Mouse (Mus musculus) liver, embryonic 15.5 days (tissue): ENCODE results near the gene Rab11fip4. TPM values are rescaled to one million over a fixed set of nuclear protein-coding genes. Genes with fewer than 3 reads are reported as not detected.

Source experiments
- ATAC-seq: fragments of 200-750 bp; cut with Nextera tagmentation; 2 replicates; pipeline ENCODE4 v1.8.0; 2017; ENCODE audit warnings: moderate number of reproducible peaks, mild to moderate bottlenecking, moderate library complexity; ENCODE audit not compliant: insufficient read depth
- H3K27ac ChIP-seq: fragments of 300-500 bp; sonication (generic); replicated peaks from 2 replicates; pipeline ENCODE4 v1.5.1; 2015; ENCODE audit warnings: mild to moderate bottlenecking, inconsistent platforms
- H3K27me3 ChIP-seq: fragments of 300-500 bp; sonication (generic); 2 replicates; pipeline ENCODE4 v1.6.1; 2015; ENCODE audit warnings: mild to moderate bottlenecking, inconsistent platforms
- H3K36me3 ChIP-seq: fragments of 300-500 bp; sonication (generic); replicated peaks from 2 replicates; pipeline ENCODE4 v1.6.1; 2015; ENCODE audit warnings: moderate library complexity, mild to moderate bottlenecking, inconsistent platforms
- H3K4me1 ChIP-seq: fragments of 300-500 bp; sonication (generic); replicated peaks from 2 replicates; pipeline ENCODE4 v1.6.1; 2015; ENCODE audit warnings: inconsistent platforms
- H3K4me2 ChIP-seq: fragments of 300-500 bp; sonication (generic); 2 replicates; pipeline ENCODE4 v1.6.1; 2015; ENCODE audit warnings: moderate library complexity, mild to moderate bottlenecking, inconsistent platforms
- H3K4me3 ChIP-seq: fragments of 300-500 bp; sonication (generic); replicated peaks from 2 replicates; pipeline ENCODE4 v1.5.1; 2015; ENCODE audit warnings: mild to moderate bottlenecking, inconsistent platforms
- H3K9ac ChIP-seq: fragments of 300-500 bp; sonication (generic); 2 replicates; pipeline ENCODE4 v1.6.1; 2015; ENCODE audit warnings: moderate library complexity, mild to moderate bottlenecking, inconsistent platforms
- H3K9me3 ChIP-seq: fragments of 300-500 bp; sonication (generic); replicated peaks from 2 replicates; pipeline ENCODE4 v1.6.1; 2016; ENCODE audit warnings: inconsistent platforms
- WGBS: fragments of 180-500 bp; shearing (Covaris S2); methylation state at CpG from one replicate; pipeline ENCODE4 v1.1.7; 2015; ENCODE audit warnings: mixed read lengths; ENCODE audit not compliant: insufficient replicate concordance; 5-methylcytosine and 5-hydroxymethylcytosine counted together
- polyA plus RNA-seq: library from polyadenylated mRNA; unstranded; fragments of >200 nt; fragmentation: Nextera tagmentation; extraction: Ambion mirVana; gene quantifications from 2 replicates; pipeline ENCODE4 v1.2.1, GENCODE M21; 2015

Rab11fip4 gene
- polyA plus RNA-seq, 1 experiment from 2014 or later = 1.1 TPM

- peaks cover 5% of the 10 kb centered on the region; the same call in 1 of the 2 replicates for H3K27me3 ChIP-seq
- no peak overlapping the region for H3K27ac ChIP-seq
- ATAC-seq = no peak
- H3K4me2 ChIP-seq = no peak overlapping the region
- 59% methylated on average over 3 of the region's 3 CpGs for WGBS
- H3K36me3 ChIP-seq = no peaks in the 10 kb centered on the region
- H3K9ac ChIP-seq = no peak overlapping the region
- H3K4me1 ChIP-seq = peaks cover 17% of the 10 kb centered on the region
- H3K9me3 ChIP-seq = no peaks in the 10 kb centered on the region
- no peak overlapping the region for H3K4me3 ChIP-seq
Measured at GRCm38 (mm10) chr11:79614880-79615279, 23.9 kb downstream of the Rab11fip4 start.

- H3K9me3 ChIP-seq = no peaks in the 10 kb centered on the region
- H3K4me1 ChIP-seq = peaks cover 11% of the 10 kb centered on the region
- H3K27ac ChIP-seq = no peak overlapping the region
- no peaks in the 10 kb centered on the region for H3K36me3 ChIP-seq
- no peak overlapping the region for H3K9ac ChIP-seq
- no peak overlapping the region for H3K4me2 ChIP-seq
- no peak overlapping the region for H3K4me3 ChIP-seq
- no peak for ATAC-seq
- 45% methylated on average over 5 of the region's 5 CpGs for WGBS
- H3K27me3 ChIP-seq = peaks cover 5% of the 10 kb centered on the region; the same call in 1 of the 2 replicates
Measured at GRCm38 (mm10) chr11:79615871-79616270, 24.9 kb downstream of the Rab11fip4 start.

- no peaks in the 10 kb centered on the region for H3K9me3 ChIP-seq
- peaks cover 5% of the 10 kb centered on the region; the same call in 1 of the 2 replicates for H3K27me3 ChIP-seq
- H3K9ac ChIP-seq = no peak overlapping the region
- H3K4me3 ChIP-seq = no peak overlapping the region
- H3K4me2 ChIP-seq = no peak overlapping the region
- no peak for ATAC-seq
- 57% methylated on average over 8 of the region's 8 CpGs for WGBS
- no peak overlapping the region for H3K27ac ChIP-seq
- H3K4me1 ChIP-seq = no peaks in the 10 kb centered on the region
- H3K36me3 ChIP-seq = no peaks in the 10 kb centered on the region
Measured at GRCm38 (mm10) chr11:79617991-79618390, 27.0 kb downstream of the Rab11fip4 start.

- Histone ChIP-seq H3K4me3 (no peak overlapping the region), H3K36me3 (no peaks in the 10 kb centered on the region), H3K9ac (no peak overlapping the region), H3K4me1 (no peaks in the 10 kb centered on the region), H3K4me2 (peak overlapping the region; percentile 7; the same call in 1 of the 2 replicates), H3K9me3 (no peaks in the 10 kb centered on the region), H3K27ac (no peak overlapping the region), H3K27me3 (no peaks in the 10 kb centered on the region)
- 0 out of 2 replicates have a peak, but pooled peaks have one; percentile 31 for ATAC-seq
- WGBS = 33% methylated on average over 5 of the region's 5 CpGs
Measured at GRCm38 (mm10) chr11:79623029-79623428, 32.0 kb downstream of the Rab11fip4 start.

GRCm38 (mm10) chr11:79624801-79625302, 33.8 kb downstream of the Rab11fip4 start:
- Histone ChIP-seq H3K27ac (no peak overlapping the region), H3K36me3 (no peaks in the 10 kb centered on the region), H3K27me3 (no peaks in the 10 kb centered on the region), H3K9ac (no peak overlapping the region), H3K4me2 (no peak overlapping the region), H3K9me3 (no peaks in the 10 kb centered on the region), H3K4me1 (no peaks in the 10 kb centered on the region), H3K4me3 (no peak overlapping the region)
- no peak for ATAC-seq
- 17% methylated on average over 4 of the region's 4 CpGs for WGBS

- Histone ChIP-seq H3K4me1 (0 out of 2 replicates have a peak, but pooled peaks cover 6% of the 10 kb centered on the region), H3K4me2 (no peak overlapping the region), H3K27me3 (no peaks in the 10 kb centered on the region), H3K4me3 (no peak overlapping the region), H3K9me3 (no peaks in the 10 kb centered on the region), H3K36me3 (no peaks in the 10 kb centered on the region), H3K27ac (no peak overlapping the region), H3K9ac (no peak overlapping the region)
- 47% methylated on average over 3 of the region's 3 CpGs for WGBS
- no peak for ATAC-seq
Measured at GRCm38 (mm10) chr11:79628716-79629115, 37.7 kb downstream of the Rab11fip4 start.

GRCm38 (mm10) chr11:79629752-79630374, 38.9 kb downstream of the Rab11fip4 start:
- peaks cover 6% of the 10 kb centered on the region; the same call in 1 of the 2 replicates for H3K4me1 ChIP-seq
- H3K27ac ChIP-seq = no peak overlapping the region
- no peaks in the 10 kb centered on the region for H3K27me3 ChIP-seq
- WGBS = 64% methylated on average over 7 of the region's 7 CpGs
- no peak for ATAC-seq
- H3K36me3 ChIP-seq = no peaks in the 10 kb centered on the region
- H3K4me3 ChIP-seq = no peak overlapping the region
- H3K9me3 ChIP-seq = no peaks in the 10 kb centered on the region
- no peak overlapping the region for H3K4me2 ChIP-seq
- H3K9ac ChIP-seq = no peak overlapping the region

- Histone ChIP-seq H3K36me3 (no peaks in the 10 kb centered on the region), H3K4me1 (peaks cover 6% of the 10 kb centered on the region; the same call in 1 of the 2 replicates), H3K27ac (no peak overlapping the region), H3K9ac (no peak overlapping the region), H3K9me3 (no peaks in the 10 kb centered on the region), H3K27me3 (no peaks in the 10 kb centered on the region), H3K4me3 (no peak overlapping the region), H3K4me2 (no peak overlapping the region)
- 59% methylated on average over 6 of the region's 6 CpGs for WGBS
- no peak for ATAC-seq
Measured at GRCm38 (mm10) chr11:79630521-79630920, 39.5 kb downstream of the Rab11fip4 start.

- Histone ChIP-seq H3K36me3 (no peaks in the 10 kb centered on the region), H3K9ac (no peak overlapping the region), H3K4me2 (no peak overlapping the region), H3K27ac (no peak overlapping the region), H3K27me3 (no peaks in the 10 kb centered on the region), H3K4me3 (no peak overlapping the region), H3K4me1 (peaks cover 6% of the 10 kb centered on the region; the same call in 1 of the 2 replicates), H3K9me3 (0 out of 2 replicates have a peak, but pooled peaks cover 2% of the 10 kb centered on the region)
- WGBS = 41% methylated on average over 8 of the region's 8 CpGs
- ATAC-seq = no peak
Measured at GRCm38 (mm10) chr11:79633366-79633765, 42.4 kb downstream of the Rab11fip4 start.

- Histone ChIP-seq H3K4me1 (peaks cover 7% of the 10 kb centered on the region; the same call in 1 of the 2 replicates), H3K9ac (no peak overlapping the region), H3K4me3 (no peak overlapping the region), H3K27me3 (no peaks in the 10 kb centered on the region), H3K9me3 (0 out of 2 replicates have a peak, but pooled peaks cover 2% of the 10 kb centered on the region), H3K27ac (no peak overlapping the region), H3K36me3 (no peaks in the 10 kb centered on the region), H3K4me2 (no peak overlapping the region)
- WGBS = 66% methylated on average over 6 of the region's 6 CpGs
- no peak for ATAC-seq
Measured at GRCm38 (mm10) chr11:79635661-79636449, 44.8 kb downstream of the Rab11fip4 start.

GRCm38 (mm10) chr11:79636481-79636880, 45.5 kb downstream of the Rab11fip4 start:
- Histone ChIP-seq H3K9ac (no peak overlapping the region), H3K9me3 (0 out of 2 replicates have a peak, but pooled peaks cover 2% of the 10 kb centered on the region), H3K27ac (no peak overlapping the region), H3K36me3 (no peaks in the 10 kb centered on the region), H3K4me2 (no peak overlapping the region), H3K4me3 (no peak overlapping the region), H3K4me1 (peaks cover 13% of the 10 kb centered on the region; the same call in 1 of the 2 replicates), H3K27me3 (no peaks in the 10 kb centered on the region)
- 71% methylated on average over 1 of the region's 1 CpGs for WGBS
- no peak for ATAC-seq
